Mouse (Mus musculus) adrenal gland, postnatal 10 days (tissue): ENCODE measurements around the gene Inpp5b. TPM values are rescaled to one million over a fixed set of nuclear protein-coding genes. Genes with fewer than 3 reads are reported as not detected.
"Not testable (repeated sequence)": the region's sequence is repeated elsewhere in the genome, so short reads cannot be mapped to it uniquely, and the experiment has no call there.

ENCODE experiments used
- DNase-seq: peaks from one replicate; pipeline ENCODE4 v3.0.0; 2021; ENCODE audit warnings: mixed read lengths
- long read RNA-seq, 2 experiments: library from polyadenylated mRNA; stranded (forward); transcript quantifications; one replicate each; pipeline ENCODE4 v2.0.0; 2021
- total RNA-seq, 2 experiments: library from RNA; stranded (reverse); gene quantifications; 2 replicates each; pipeline ENCODE4 v1.2.3; 2021

The Inpp5b gene
- total RNA-seq: 10 to 100 TPM; 20.4 to 25.4 TPM
- long read RNA-seq, experiment 1, partial matches to known transcripts: 5 of 10 reads
- long read RNA-seq, experiment 1, other reads (novel, unspliced or antisense): 4 of 10 reads
- long read RNA-seq, experiment 2, partial matches to known transcripts: 10 of 17 reads
- long read RNA-seq, experiment 2, other reads (novel, unspliced or antisense): 6 of 17 reads

- peak; percentile 86 for DNase-seq
These were observed at the start of gene Inpp5b for GRCm38 (mm10) chr4:124741376-124742343. Gene Inpp5b (plus strand): TSS chr4:124741850.

- DNase-seq: no peak
These were observed 49.2 kb upstream of the Inpp5b start for GRCm38 (mm10) chr4:124692416-124692861.

- peak; percentile 88 for DNase-seq
These were observed 48.3 kb upstream of the Inpp5b start, which contains the start of gene Utp11 for GRCm38 (mm10) chr4:124693135-124693894. Gene Utp11 (minus strand): TSS chr4:124693600.

- DNase-seq: no peak
These were observed 47.1 kb upstream of the Inpp5b start for GRCm38 (mm10) chr4:124694572-124694971.

- no peak for DNase-seq
These were observed 45.7 kb upstream of the Inpp5b start for GRCm38 (mm10) chr4:124695786-124696516.

GRCm38 (mm10) chr4:124699791-124700190 lies 41.9 kb upstream of the Inpp5b start:
- no peak for DNase-seq

GRCm38 (mm10) chr4:124700248-124700971 lies 41.2 kb upstream of the Inpp5b start, which contains the start of gene Fhl3:
Gene Fhl3 (plus strand): TSS chr4:124700701.
- peak; percentile 79 for DNase-seq

- no peak for DNase-seq
These were observed 40.4 kb upstream of the Inpp5b start for GRCm38 (mm10) chr4:124701052-124701845.

- no peak for DNase-seq
These were observed 39.7 kb upstream of the Inpp5b start for GRCm38 (mm10) chr4:124701916-124702315.

- DNase-seq: no peak
These were observed 38.2 kb upstream of the Inpp5b start for GRCm38 (mm10) chr4:124703406-124703805.

- DNase-seq: no peak
These were observed 37.5 kb upstream of the Inpp5b start for GRCm38 (mm10) chr4:124703881-124704796.

- DNase-seq: no peak
These were observed 36.7 kb upstream of the Inpp5b start for GRCm38 (mm10) chr4:124704797-124705474.

- no peak for DNase-seq
These were observed 35.9 kb upstream of the Inpp5b start for GRCm38 (mm10) chr4:124705661-124706269.

GRCm38 (mm10) chr4:124707381-124708199 lies 34.1 kb upstream of the Inpp5b start:
- not testable (repeated sequence) for DNase-seq

GRCm38 (mm10) chr4:124708200-124708517 lies 33.5 kb upstream of the Inpp5b start:
- DNase-seq: not testable (repeated sequence)

GRCm38 (mm10) chr4:124708518-124709477 lies 32.9 kb upstream of the Inpp5b start:
- DNase-seq: peak; percentile 94
